Mouse (Mus musculus) liver, postnatal 0 days (tissue): ENCODE results near the gene Mis12. TPM values are rescaled to one million over a fixed set of nuclear protein-coding genes. Genes with fewer than 3 reads are reported as not detected.

Experiments
- ATAC-seq: fragments of 200-750 bp; cut with Nextera tagmentation; 2 replicates; pipeline ENCODE4 v1.8.0; 2017; ENCODE audit warnings: mild to moderate bottlenecking, moderate library complexity
- DNase-seq: peaks from one replicate; pipeline ENCODE4 v3.0.0-alpha.2; 2016
- H3K27ac ChIP-seq: fragments of 300-500 bp; sonication (generic); 2 replicates; pipeline ENCODE4 v1.5.1; 2014; ENCODE audit warnings: antibody characterized with exemption, moderate library complexity, mild to moderate bottlenecking, low read depth
- H3K27me3 ChIP-seq: fragments of 300-500 bp; sonication (generic); 2 replicates; pipeline ENCODE4 v1.6.1; 2014; ENCODE audit warnings: low read length, control low read depth, mixed read lengths; ENCODE audit not compliant: insufficient read depth
- H3K36me3 ChIP-seq: fragments of 300-500 bp; sonication (generic); replicated peaks from 2 replicates; pipeline ENCODE4 v1.6.1; 2014; ENCODE audit warnings: mild to moderate bottlenecking, control low read depth, low read length, moderate library complexity, mixed read lengths; ENCODE audit not compliant: insufficient read depth
- H3K4me1 ChIP-seq: fragments of 300-500 bp; sonication (generic); 2 replicates; pipeline ENCODE4 v1.6.1; 2014; ENCODE audit warnings: antibody characterized with exemption, mild to moderate bottlenecking, control low read depth; ENCODE audit not compliant: insufficient read depth
- H3K4me2 ChIP-seq: fragments of 300-500 bp; sonication (generic); 2 replicates; pipeline ENCODE4 v1.6.1; 2014; ENCODE audit warnings: low read depth, mild to moderate bottlenecking, low read length, moderate library complexity, mixed read lengths
- H3K4me3 ChIP-seq: fragments of 300-500 bp; sonication (generic); 2 replicates; pipeline ENCODE4 v1.5.1; 2014; ENCODE audit warnings: low read depth, low read length
- H3K9ac ChIP-seq: fragments of 300-500 bp; sonication (generic); replicated peaks from 2 replicates; pipeline ENCODE4 v1.6.1; 2014; ENCODE audit warnings: mild to moderate bottlenecking, moderate library complexity
- H3K9me3 ChIP-seq: fragments of 300-500 bp; sonication (generic); 2 replicates; pipeline ENCODE4 v1.6.1; 2016; ENCODE audit warnings: mild to moderate bottlenecking, control low read depth, low read length, mixed read lengths
- CTCF ChIP-seq: sonication (generic); IDR thresholded peaks from 2 replicates; pipeline ENCODE4 v1.5.1; 2016; ENCODE audit warnings: antibody characterized with exemption, low read depth
- EP300 ChIP-seq: IDR thresholded peaks from 2 replicates; pipeline ENCODE4 v1.6.1; 2016; ENCODE audit warnings: antibody characterized with exemption, low read depth, mild to moderate bottlenecking
- WGBS: fragments of 180-500 bp; shearing (Covaris S2); extraction: QIAGEN DNeasy Blood & Tissue Kit; methylation state at CpG from one replicate; pipeline ENCODE4 v1.1.7; 2014; ENCODE audit not compliant: insufficient replicate concordance; 5-methylcytosine and 5-hydroxymethylcytosine counted together
- polyA plus RNA-seq: library from polyadenylated mRNA; unstranded; fragments of >200 nt; fragmentation: Nextera tagmentation; extraction: Ambion mirVana; gene quantifications from 2 replicates; pipeline ENCODE4 v1.2.1, GENCODE M21; 2015

Mis12 gene
- polyA plus RNA-seq, 1 experiment from 2014 or later: 10.9 TPM

DNA sequence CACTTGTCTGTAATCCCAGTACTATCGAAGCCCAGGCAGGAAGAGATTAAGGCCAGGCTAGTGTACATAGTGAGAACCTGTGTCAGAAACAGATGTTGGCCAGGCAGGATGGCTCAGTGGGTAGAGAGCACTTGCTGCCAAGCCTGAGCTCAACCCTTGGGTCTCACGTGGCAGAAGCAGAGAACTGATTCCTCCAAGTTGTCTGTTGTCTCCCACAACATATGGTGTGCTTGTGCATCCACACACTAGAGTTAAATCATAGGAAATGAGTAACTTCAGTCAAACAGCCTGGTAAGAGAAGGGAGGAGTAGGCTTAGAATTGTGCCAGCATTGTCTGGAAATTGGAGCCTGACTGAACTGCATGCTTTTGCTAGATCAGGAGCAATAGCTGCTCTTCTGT, 44.2 kb upstream of the Mis12 start:
- Histone ChIP-seq H3K4me2 (no peak overlapping the region), H3K4me3 (no peak overlapping the region), H3K9me3 (no peaks in the 10 kb centered on the region), H3K4me1 (0 out of 2 replicates have a peak, but pooled peaks cover 8% of the 10 kb centered on the region), H3K27ac (no peak overlapping the region), H3K9ac (no peak overlapping the region), H3K27me3 (no peaks in the 10 kb centered on the region), H3K36me3 (peaks cover 73% of the 10 kb centered on the region)
- 62% methylated on average over 2 of the region's 2 CpGs for WGBS
- DNase-seq (no peak), ATAC-seq (no peak)
- TF ChIP-seq EP300 (no peak), CTCF (no peak)

DNA sequence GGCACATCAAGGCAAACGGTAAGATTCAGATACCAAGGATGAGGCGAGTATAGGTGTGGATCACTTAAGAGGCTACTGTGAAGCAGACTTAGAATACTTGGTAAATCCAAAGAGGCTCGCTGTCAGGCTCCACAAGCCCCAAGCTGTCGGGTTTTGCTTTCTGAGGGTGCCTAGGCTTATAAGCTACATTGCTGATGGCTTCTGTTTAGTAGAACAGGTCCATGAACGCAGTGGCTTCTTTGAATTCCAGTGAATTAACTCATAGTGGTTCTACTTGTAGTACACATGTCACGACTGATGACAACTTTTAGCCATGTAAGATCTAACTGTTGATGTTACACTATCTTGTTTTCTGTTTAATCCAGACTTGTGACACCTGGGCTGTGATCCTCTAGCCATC, 42.1 kb upstream of the Mis12 start:
- Histone ChIP-seq H3K9ac (no peak overlapping the region), H3K4me3 (no peak overlapping the region), H3K36me3 (peaks cover 83% of the 10 kb centered on the region), H3K9me3 (no peaks in the 10 kb centered on the region), H3K4me1 (peaks cover 10% of the 10 kb centered on the region), H3K27ac (no peak overlapping the region), H3K4me2 (no peak overlapping the region), H3K27me3 (no peaks in the 10 kb centered on the region)
- no peak for ATAC-seq
- DNase-seq: no peak
- no peak for TF ChIP-seq EP300
- TF ChIP-seq CTCF: no peak
- 87% methylated on average over 6 of the region's 6 CpGs for WGBS

DNA sequence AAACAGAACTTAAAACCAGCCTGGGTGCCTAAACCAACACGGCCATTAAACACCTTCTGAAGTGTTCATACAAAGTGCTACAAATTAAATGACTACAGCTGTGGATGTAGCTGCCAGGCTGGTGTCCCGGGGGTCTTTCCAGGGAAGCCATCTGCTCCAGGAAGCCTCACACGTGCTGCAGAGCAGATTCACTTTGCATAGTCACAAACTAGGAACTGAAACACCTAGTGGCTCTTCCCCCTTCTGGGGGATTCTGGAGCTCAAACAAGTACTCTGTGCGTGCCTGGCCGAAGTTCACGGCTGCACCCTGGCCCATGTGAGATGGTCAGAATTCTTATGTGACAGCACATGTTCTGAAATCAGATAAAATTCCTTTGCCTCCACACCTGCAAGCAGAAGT, 39.2 kb upstream of the Mis12 start:
- H3K9me3 ChIP-seq: no peaks in the 10 kb centered on the region

DNA sequence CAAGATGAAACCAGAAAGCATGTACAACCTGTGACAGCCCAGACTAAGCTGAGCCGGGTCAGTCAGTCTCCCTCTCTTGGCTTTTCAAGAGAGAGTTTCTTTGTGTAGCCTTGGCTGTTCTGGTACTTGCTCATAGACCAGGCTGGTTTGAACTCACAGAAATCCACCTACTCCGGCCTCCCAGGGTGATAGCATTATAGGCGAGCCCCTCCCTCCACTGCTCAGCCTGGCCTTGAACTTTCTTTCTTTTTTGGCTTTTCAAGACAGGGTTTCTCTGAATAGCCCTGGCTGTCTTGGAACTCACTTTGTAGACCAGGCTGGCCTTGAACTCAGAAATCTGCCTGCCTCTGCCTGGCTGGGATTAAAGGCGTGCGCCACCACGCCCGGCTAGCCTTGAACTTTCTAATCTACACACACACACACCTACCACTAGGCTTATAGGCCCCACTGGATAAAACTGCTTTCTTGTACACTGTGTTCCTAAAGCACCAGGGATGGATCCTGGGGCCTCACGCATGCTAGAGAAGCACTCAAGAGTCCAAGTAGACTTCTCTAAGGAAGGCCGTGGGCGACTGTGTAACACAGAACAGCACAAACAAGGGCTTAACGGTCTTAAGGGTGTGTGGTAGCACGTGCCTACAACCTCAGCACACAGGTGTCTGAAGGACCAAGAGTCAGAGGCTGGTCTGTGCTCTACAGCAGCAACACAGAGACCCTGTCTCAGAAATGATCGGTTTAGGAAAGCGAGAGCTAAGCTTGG, 38.5 kb upstream of the Mis12 start:
- H3K9ac ChIP-seq: no peak overlapping the region
- H3K36me3 ChIP-seq: peaks cover 60% of the 10 kb centered on the region
- H3K4me1 ChIP-seq: peaks cover 10% of the 10 kb centered on the region
- H3K4me3 ChIP-seq: 0 out of 2 replicates have a peak overlapping the region, but pooled peaks have one; percentile 91
- H3K27ac ChIP-seq: no peak overlapping the region
- ATAC-seq (no peak), DNase-seq (no peak)
- no peaks in the 10 kb centered on the region for H3K9me3 ChIP-seq
- 82% methylated on average over 14 of the region's 14 CpGs for WGBS
- no peak for TF ChIP-seq EP300
- no peak for TF ChIP-seq CTCF
- H3K4me2 ChIP-seq: peak overlapping the region; percentile 97
- no peaks in the 10 kb centered on the region for H3K27me3 ChIP-seq

More for the DNA sequence above, 39.2 kb upstream of the Mis12 start:
- peaks cover 61% of the 10 kb centered on the region for H3K36me3 ChIP-seq
- H3K27ac ChIP-seq: no peak overlapping the region
- DNase-seq (no peak), ATAC-seq (no peak)
- no peak overlapping the region for H3K4me3 ChIP-seq
- H3K27me3 ChIP-seq: no peaks in the 10 kb centered on the region
- 82% methylated on average over 6 of the region's 6 CpGs for WGBS
- H3K9ac ChIP-seq: no peak overlapping the region
- H3K4me1 ChIP-seq: peaks cover 10% of the 10 kb centered on the region
- H3K4me2 ChIP-seq: no peak overlapping the region
- TF ChIP-seq CTCF: no peak
- no peak for TF ChIP-seq EP300

DNA sequence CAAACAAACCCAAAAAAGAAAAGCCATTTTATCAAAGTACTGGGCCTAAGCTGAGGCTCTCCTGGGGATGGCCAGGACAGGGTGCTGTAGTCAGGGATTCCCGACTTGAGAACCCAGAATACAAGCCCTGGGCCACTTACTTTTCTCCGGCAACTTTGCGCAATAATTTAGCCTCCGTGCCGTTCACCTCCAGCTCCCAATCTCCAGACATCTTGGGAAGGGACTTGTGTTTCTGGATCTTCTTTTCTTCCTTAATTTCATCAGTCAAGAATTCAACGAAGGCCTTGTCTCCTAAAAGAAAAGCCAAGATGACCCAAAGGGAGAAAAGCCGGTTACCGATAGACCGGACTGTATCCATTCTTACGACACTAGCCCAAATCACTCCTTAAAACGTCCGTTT, 37.4 kb upstream of the Mis12 start:
- H3K27ac ChIP-seq: no peak overlapping the region

DNA sequence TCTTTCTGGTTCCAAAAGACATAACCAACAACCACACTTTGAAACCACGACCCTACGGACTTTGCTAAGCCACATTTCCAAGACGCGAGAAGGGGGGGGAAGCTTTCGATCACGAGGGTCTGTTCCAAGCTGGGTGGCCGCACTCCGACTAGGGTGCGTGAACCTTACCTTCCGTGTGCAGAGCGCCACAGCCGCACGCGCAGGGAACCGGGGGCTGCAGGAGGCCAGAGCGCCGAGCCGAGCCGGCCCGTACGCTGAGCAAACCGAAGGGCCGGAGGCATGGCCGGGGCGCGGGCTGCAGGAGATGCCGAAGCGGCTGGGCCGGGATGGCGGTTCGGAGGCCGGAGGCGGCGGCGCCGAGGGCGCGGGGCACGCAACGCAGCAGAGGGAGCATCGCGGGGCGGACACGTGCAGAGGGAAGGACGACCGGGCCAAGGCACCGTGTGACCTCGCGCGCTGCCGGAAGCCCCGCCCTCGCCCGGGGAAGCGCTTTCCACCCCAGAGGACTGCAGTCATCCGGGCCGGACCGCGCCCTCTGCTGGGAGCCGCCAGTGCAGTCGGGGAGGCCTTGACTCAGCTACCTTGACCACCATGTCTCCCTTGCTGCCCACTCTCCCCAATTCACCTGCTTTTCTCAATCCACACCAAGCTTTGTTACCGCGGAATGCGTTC, 36.7 kb upstream of the Mis12 start, which contains the start of gene C1qbp:
TSS of gene C1qbp (minus strand) at position 470 of the 672 bp plus-strand sequence.
- no peaks in the 10 kb centered on the region for H3K27me3 ChIP-seq
- H3K4me2 ChIP-seq: peak within 1 kb of the TSS; percentile 97
- peak within 1 kb of the TSS; percentile 91 for H3K4me3 ChIP-seq
- H3K4me1 ChIP-seq: peaks cover 10% of the 10 kb centered on the region
- DNase-seq (peak; percentile 97), ATAC-seq (peak; percentile 98)
- no peak for TF ChIP-seq EP300
- peak; percentile 99 for TF ChIP-seq CTCF
- H3K9ac ChIP-seq: peak within 1 kb of the TSS; percentile 85
- WGBS: 1% methylated on average over 52 of the region's 64 CpGs
- no peaks in the 10 kb centered on the region for H3K9me3 ChIP-seq
- peaks cover 58% of the 10 kb centered on the region for H3K36me3 ChIP-seq
- peak within 1 kb of the TSS; percentile 83 for H3K27ac ChIP-seq

More for the DNA sequence above, 37.4 kb upstream of the Mis12 start:
- Histone ChIP-seq H3K9me3 (no peaks in the 10 kb centered on the region), H3K36me3 (peaks cover 58% of the 10 kb centered on the region), H3K4me1 (peaks cover 10% of the 10 kb centered on the region), H3K4me2 (peak overlapping the region; percentile 97), H3K27me3 (no peaks in the 10 kb centered on the region), H3K4me3 (peak overlapping the region; percentile 91), H3K9ac (peak overlapping the region; percentile 85)
- TF ChIP-seq EP300 (no peak), CTCF (no peak)
- DNase-seq (no peak), ATAC-seq (no peak)
- 5% methylated on average over 12 of the region's 12 CpGs for WGBS
